Mouse (Mus musculus) spleen, postnatal 10 days (tissue): ENCODE results near the gene Pou4f2.

Experiments used
- DNase-seq, 2 experiments: peaks; one replicate each; pipeline ENCODE4 v3.0.0; 2021 to 2022; ENCODE audit warnings: low spot score in 2 of 2

Pou4f2 gene

GRCm38 (mm10) chr8:78436071-78436651 lies at the start of gene Pou4f2:
Gene Pou4f2, minus strand, starts transcription at chr8:78436645.
- DNase-seq: no peak

- DNase-seq: no peak
These were observed 40.8 kb upstream of the Pou4f2 start for GRCm38 (mm10) chr8:78477051-78477829.

- no peak for DNase-seq
These were observed 31.4 kb upstream of the Pou4f2 start for GRCm38 (mm10) chr8:78467889-78468288.

- no peak for DNase-seq
These were observed 27.5 kb upstream of the Pou4f2 start for GRCm38 (mm10) chr8:78463941-78464340.

GRCm38 (mm10) chr8:78456441-78456840 lies 20.0 kb upstream of the Pou4f2 start:
- DNase-seq: no peak

GRCm38 (mm10) chr8:78442781-78443180 lies 6.3 kb upstream of the Pou4f2 start:
- DNase-seq: no peak

GRCm38 (mm10) chr8:78438121-78438520 lies 1.7 kb upstream of the Pou4f2 start:
- peak in 1 of 2 experiments; percentile 37 for DNase-seq

- DNase-seq: no peak
These were observed 948 bp upstream of the Pou4f2 start for GRCm38 (mm10) chr8:78437140-78438045.

GRCm38 (mm10) chr8:78436661-78437060 lies 216 bp upstream of the Pou4f2 start:
- DNase-seq: no peak

GRCm38 (mm10) chr8:78435624-78435960 lies 853 bp downstream of the Pou4f2 start:
- DNase-seq: no peak

GRCm38 (mm10) chr8:78434823-78435623 lies 1.4 kb downstream of the Pou4f2 start:
- no peak for DNase-seq

GRCm38 (mm10) chr8:78434340-78434739 lies 2.1 kb downstream of the Pou4f2 start:
- DNase-seq: no peak

- no peak for DNase-seq
These were observed 3.1 kb downstream of the Pou4f2 start for GRCm38 (mm10) chr8:78433318-78433717.

- DNase-seq: no peak
These were observed 4.0 kb downstream of the Pou4f2 start for GRCm38 (mm10) chr8:78432451-78432850.

- peak in 1 of 2 experiments; percentile 42 for DNase-seq
These were observed 5.1 kb downstream of the Pou4f2 start for GRCm38 (mm10) chr8:78431356-78431755.

- DNase-seq: no peak
These were observed 8.3 kb downstream of the Pou4f2 start for GRCm38 (mm10) chr8:78428148-78428547.

GRCm38 (mm10) chr8:78427769-78428130 lies 8.7 kb downstream of the Pou4f2 start:
- no peak for DNase-seq

GRCm38 (mm10) chr8:78426875-78427768 lies 9.3 kb downstream of the Pou4f2 start:
- DNase-seq: no peak

- no peak for DNase-seq
These were observed 10.0 kb downstream of the Pou4f2 start for GRCm38 (mm10) chr8:78426455-78426854.

GRCm38 (mm10) chr8:78423937-78424336 lies 12.5 kb downstream of the Pou4f2 start:
- DNase-seq: no peak

GRCm38 (mm10) chr8:78420101-78420503 lies 16.3 kb downstream of the Pou4f2 start:
- DNase-seq: no peak
